Mouse (Mus musculus): Measurements from ENCODE around the gene Ctf2.

- no peak for TF ChIP-seq POLR2A (IDR thresholded peaks at IDR 0.05; ENCODE audit: borderline replicate concordance, extremely low read depth, low read depth, low read length)
- TF ChIP-seq CTCF (IDR thresholded peaks at IDR 0.05; ENCODE audit: insufficient read depth, low read length) = no peak
These were observed 26.3 kb downstream of the Ctf2 start for GRCm38 (mm10) chr7:127705706-127706105.
